Mouse (Mus musculus): ENCODE measurements around the gene Ablim2.

GRCm38 (mm10) chr5:35755131-35755733, 2.4 kb upstream of the Ablim2 start:
- peak; percentile 77 for TF ChIP-seq CTCF (IDR thresholded peaks at IDR 0.05; ENCODE audit: low read depth, low read length)
- TF ChIP-seq POLR2A (IDR thresholded peaks at IDR 0.05; ENCODE audit: borderline replicate concordance, low read depth, low read length), result no peak
